Mouse (Mus musculus) kidney, adult 2 months (tissue): ENCODE measurements at regions not wholly inside any gene's neighbourhood (a gene's known extent, or its start where the extent isn't known, plus 50 kb on each side); places are given as distances from the start of the nearest gene placed in this dataset.

Experiments used
- CTCF ChIP-seq: fragments of 200-500 bp; conservative IDR thresholded peaks from 2 replicates; pipeline ENCODE4 v1.5.1; 2011; ENCODE audit warnings: low read depth, mild to moderate bottlenecking, control low read depth, low read length, moderate library complexity, mixed read lengths; ENCODE audit not compliant: insufficient read depth, insufficient read length
- POLR2A ChIP-seq: fragments of 200-500 bp; IDR thresholded peaks from one replicate; pipeline ENCODE4 v1.6.1; 2011; ENCODE audit warnings: low read depth, low read length, control low read depth

DNA sequence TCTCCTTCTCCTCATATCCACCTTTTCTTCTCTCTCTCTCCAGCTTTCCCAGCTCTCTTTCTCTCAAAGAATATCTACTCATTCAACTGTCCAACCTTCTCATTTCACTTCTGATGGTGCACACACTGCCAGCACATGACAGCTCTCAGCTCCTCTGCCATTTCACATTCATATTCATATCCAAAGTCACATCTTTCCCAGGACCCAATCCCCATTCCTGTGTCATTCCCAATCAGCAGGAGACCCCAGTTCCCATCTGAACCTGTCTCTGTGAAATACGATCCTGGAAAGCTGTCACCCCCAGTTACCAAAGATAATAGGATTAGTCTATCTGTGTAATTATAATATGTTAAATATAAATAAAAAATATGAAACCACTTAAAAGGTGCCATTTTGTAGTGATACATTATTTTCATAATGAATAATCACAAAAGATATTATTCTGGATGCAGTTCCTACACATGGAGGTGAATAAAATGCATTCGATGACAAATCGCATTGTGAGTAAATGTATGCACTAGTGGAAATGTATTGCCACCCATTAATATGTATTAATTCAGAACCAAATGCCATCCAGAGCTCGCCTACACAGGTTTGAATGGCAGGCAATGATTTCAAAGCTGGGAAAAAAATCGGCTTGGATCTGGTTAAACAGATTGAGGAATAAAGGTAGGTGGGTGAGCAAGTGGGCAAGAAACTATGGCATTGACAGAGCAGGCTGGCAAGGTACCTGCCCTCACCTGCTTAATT is 855.0 kb downstream of the Ntrk3 start:
- TF ChIP-seq POLR2A, result no peak
- no peak for TF ChIP-seq CTCF
